In genomic region chr3:58122456-58123359, GRCm38 (mm10) we compare ENCODE assay signal across 8 mouse cellular contexts.
A peak's percentile ranks its signal among the peaks of the same experiment; 100 is the strongest.
DNase-seq lines count a peak whose midpoint lies in the region; ATAC-seq and TF ChIP-seq lines count a peak whose summit lies in the region.

No protein-coding gene starts in this region.

- peak; percentile 41; the same call in 1 of the 2 replicates for TF ChIP-seq EP300 in heart, postnatal 0 days (IDR thresholded peaks at IDR 0.05; ENCODE audit: low read depth)
- no peak for TF ChIP-seq EP300 in liver, postnatal 0 days (IDR thresholded peaks at IDR 0.05; ENCODE audit: low read depth)

- no peaks in the 10 kb centered on the region for H3K4me1 ChIP-seq in forebrain, embryonic 12.5 days
- H3K4me1 ChIP-seq in heart, postnatal 0 days (ENCODE audit: control insufficient read depth, insufficient read depth) = no peaks in the 10 kb centered on the region
- H3K4me1 ChIP-seq in liver, postnatal 0 days (ENCODE audit: insufficient read depth) = peaks cover 5% of the 10 kb centered on the region; the same call in 1 of the 2 replicates
- peaks cover 4% of the 10 kb centered on the region; the same call in 1 of the 2 replicates for H3K4me1 ChIP-seq in neural tube, embryonic 15.5 days

- H3K9ac ChIP-seq in forebrain, embryonic 12.5 days = no peak overlapping the region
- no peak overlapping the region for H3K9ac ChIP-seq in heart, postnatal 0 days (replicated peaks; ENCODE audit: low read depth, low read length)
- H3K9ac ChIP-seq in liver, postnatal 0 days (replicated peaks) = no peak overlapping the region
- no peak overlapping the region for H3K9ac ChIP-seq in neural tube, embryonic 15.5 days (replicated peaks)

- H3K36me3 ChIP-seq in forebrain, embryonic 12.5 days (replicated peaks) = no peaks in the 10 kb centered on the region
- H3K36me3 ChIP-seq in heart, postnatal 0 days (replicated peaks; ENCODE audit: control insufficient read depth, insufficient read depth, low read length) = no peaks in the 10 kb centered on the region
- no peaks in the 10 kb centered on the region for H3K36me3 ChIP-seq in liver, postnatal 0 days (replicated peaks; ENCODE audit: insufficient read depth, low read length)
- H3K36me3 ChIP-seq in neural tube, embryonic 15.5 days = no peaks in the 10 kb centered on the region

- WGBS in forebrain, embryonic 12.5 days = 47% methylated on average over 19 of the region's 19 CpGs
- 43% methylated on average over 19 of the region's 19 CpGs for WGBS in heart, postnatal 0 days
- 37% methylated on average over 19 of the region's 19 CpGs for WGBS in liver, postnatal 0 days (ENCODE audit: insufficient replicate concordance)
- WGBS in neural tube, embryonic 15.5 days = 47% methylated on average over 19 of the region's 19 CpGs

- TF ChIP-seq CTCF in heart, postnatal 0 days (IDR thresholded peaks at IDR 0.05; ENCODE audit: low read depth) = peak; percentile 99
- peak; percentile 95 for TF ChIP-seq CTCF in liver, postnatal 0 days (IDR thresholded peaks at IDR 0.05; ENCODE audit: low read depth)

- peak; percentile 2 for DNase-seq in c-Kit-negative CD71-positive TER-119-positive erythroid progenitor cells, embryonic 14.5 days (ENCODE audit: low read depth, low spot score)
- DNase-seq in heart, postnatal 0 days (ENCODE audit: low spot score) = peak; percentile 84
- peak; percentile 78 to 88 for DNase-seq in kidney, postnatal 36 days
- DNase-seq in liver, postnatal 0 days = peak; percentile 76
- peak; percentile 64 for DNase-seq in testis, postnatal 14 days (ENCODE audit: low spot score)

- peak; percentile 87 for ATAC-seq in CD4-positive, CD25-positive, alpha-beta regulatory T cell, adult 4 months
- ATAC-seq in forebrain, embryonic 12.5 days (ENCODE audit: low FRiP score) = peak; percentile 91
- peak; percentile 90 for ATAC-seq in heart, postnatal 0 days (ENCODE audit: insufficient read depth, low read depth)
- ATAC-seq in liver, postnatal 0 days = peak; percentile 79
- peak; percentile 93 for ATAC-seq in neural tube, embryonic 15.5 days (ENCODE audit: low FRiP score)

- H3K27ac ChIP-seq in forebrain, embryonic 12.5 days = no peak overlapping the region
- no peak overlapping the region for H3K27ac ChIP-seq in heart, postnatal 0 days (ENCODE audit: low read depth)
- H3K27ac ChIP-seq in liver, postnatal 0 days (ENCODE audit: low read depth) = no peak overlapping the region
- H3K27ac ChIP-seq in neural tube, embryonic 15.5 days (replicated peaks) = no peak overlapping the region

- no peaks in the 10 kb centered on the region for H3K9me3 ChIP-seq in forebrain, embryonic 12.5 days
- H3K9me3 ChIP-seq in heart, postnatal 0 days (replicated peaks; ENCODE audit: control insufficient read depth, low read length) = no peaks in the 10 kb centered on the region
- H3K9me3 ChIP-seq in liver, postnatal 0 days (ENCODE audit: low read length) = no peaks in the 10 kb centered on the region
- H3K9me3 ChIP-seq in neural tube, embryonic 15.5 days (replicated peaks) = no peaks in the 10 kb centered on the region

- no peaks in the 10 kb centered on the region for H3K27me3 ChIP-seq in forebrain, embryonic 12.5 days
- H3K27me3 ChIP-seq in heart, postnatal 0 days (ENCODE audit: control insufficient read depth, insufficient read depth, low read length) = no peaks in the 10 kb centered on the region
- H3K27me3 ChIP-seq in liver, postnatal 0 days (ENCODE audit: insufficient read depth, low read length) = no peaks in the 10 kb centered on the region
- H3K27me3 ChIP-seq in neural tube, embryonic 15.5 days (replicated peaks) = no peaks in the 10 kb centered on the region

- H3K4me2 ChIP-seq in forebrain, embryonic 12.5 days = no peak overlapping the region
- no peak overlapping the region for H3K4me2 ChIP-seq in heart, postnatal 0 days (ENCODE audit: low read depth, low read length)
- H3K4me2 ChIP-seq in liver, postnatal 0 days (ENCODE audit: low read depth, low read length) = peak overlapping the region; percentile 44
- H3K4me2 ChIP-seq in neural tube, embryonic 15.5 days = peak overlapping the region; percentile 40; the same call in 1 of the 2 replicates

- no peak overlapping the region for H3K4me3 ChIP-seq in forebrain, embryonic 12.5 days (replicated peaks)
- H3K4me3 ChIP-seq in heart, postnatal 0 days (ENCODE audit: low read depth, low read length) = no peak overlapping the region
- H3K4me3 ChIP-seq in liver, postnatal 0 days (ENCODE audit: low read depth, low read length) = no peak overlapping the region
- no peak overlapping the region for H3K4me3 ChIP-seq in neural tube, embryonic 15.5 days (replicated peaks)

Comparison
In these comparisons a context has a peak if more than half of its experiments do, and no peak if none do; other contexts are left out.
1. DNase-seq: peak in every context shown above with its lines; median percentile 84 in heart, postnatal 0 days; 83 in kidney, postnatal 36 days; 76 in liver, postnatal 0 days; 64 in testis, postnatal 14 days; 2 in c-Kit-negative CD71-positive TER-119-positive erythroid progenitor cells, embryonic 14.5 days.
2. H3K4me2 ChIP-seq: peak in liver, postnatal 0 days (single experiment) and neural tube, embryonic 15.5 days (single experiment); none in forebrain, embryonic 12.5 days (single experiment) and heart, postnatal 0 days (single experiment).
3. Peak in every context shown above with its lines, with median percentiles within 50 percentile points of each other: ATAC-seq.